Mouse (Mus musculus): ENCODE measurements at regions not wholly inside any gene's neighbourhood (a gene's known extent, or its start where the extent isn't known, plus 50 kb on each side); places are given as distances from the start of the nearest gene placed in this dataset.

DNA sequence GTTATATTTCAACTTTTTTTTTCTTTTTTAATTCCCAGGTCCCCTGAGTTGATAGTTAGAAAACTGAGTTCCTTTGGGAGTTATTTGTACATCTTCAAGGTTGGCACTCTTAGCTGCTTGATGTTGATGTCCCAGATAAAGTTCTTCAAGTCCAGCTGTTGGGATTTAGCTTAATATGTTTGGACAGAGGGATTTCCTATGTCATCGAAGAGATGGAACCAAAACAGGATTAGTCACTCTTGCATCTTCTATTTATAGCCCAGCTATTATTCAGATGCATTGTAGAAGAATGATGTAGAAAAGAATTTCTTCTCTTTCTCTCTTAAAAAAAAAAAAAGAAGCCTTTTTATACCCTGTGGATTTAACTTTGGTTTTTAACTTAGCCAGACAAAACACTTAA lies 169.2 kb upstream of the Ddhd1 start:
- TF ChIP-seq CTCF (IDR thresholded peaks at IDR 0.05; ENCODE audit: low read depth, low read length): no peak
- TF ChIP-seq POLR2AphosphoS5 (IDR thresholded peaks at IDR 0.05; ENCODE audit: insufficient replicate concordance, low read depth, low read length): no peak

All from G1E (cell line).